Mouse (Mus musculus) NIH3T3 (cell line): ENCODE data around the gene Rtbdn.

ENCODE experiments used
- DNase-seq: peaks from one replicate; pipeline ENCODE4 v3.0.0-alpha.2; 2012; ENCODE audit warnings: low read depth

Gene Rtbdn

GRCm38 (mm10) chr8:84925557-84925956 is 21.2 kb upstream of the Rtbdn start:
- DNase-seq = no peak

- DNase-seq = no peak
These were observed 19.3 kb upstream of the Rtbdn start for GRCm38 (mm10) chr8:84927513-84927912.

- DNase-seq = peak; percentile 91
These were observed 18.1 kb upstream of the Rtbdn start for GRCm38 (mm10) chr8:84928456-84929306.

- DNase-seq = no peak
These were observed 16.2 kb upstream of the Rtbdn start for GRCm38 (mm10) chr8:84930582-84930981.

GRCm38 (mm10) chr8:84933767-84934559 is 12.8 kb upstream of the Rtbdn start:
- DNase-seq = no peak

- DNase-seq = no peak
These were observed 11.9 kb upstream of the Rtbdn start for GRCm38 (mm10) chr8:84934860-84935259.

- no peak for DNase-seq
These were observed 11.3 kb upstream of the Rtbdn start for GRCm38 (mm10) chr8:84935489-84935888.

- no peak for DNase-seq
These were observed 10.5 kb upstream of the Rtbdn start for GRCm38 (mm10) chr8:84936041-84936961.

GRCm38 (mm10) chr8:84936962-84937546 is 9.7 kb upstream of the Rtbdn start, which contains the start of gene Mast1:
TSS of gene Mast1 (minus strand) at chr8:84937359.
- no peak for DNase-seq

GRCm38 (mm10) chr8:84937620-84938485 is 8.9 kb upstream of the Rtbdn start:
- no peak for DNase-seq

GRCm38 (mm10) chr8:84943699-84944098 is 3.1 kb upstream of the Rtbdn start:
- DNase-seq = no peak

GRCm38 (mm10) chr8:84944478-84945160 is 2.2 kb upstream of the Rtbdn start:
- DNase-seq = no peak

- DNase-seq = no peak
These were observed 1.6 kb upstream of the Rtbdn start for GRCm38 (mm10) chr8:84945235-84945632.

- no peak for DNase-seq
These were observed 911 bp upstream of the Rtbdn start for GRCm38 (mm10) chr8:84945633-84946527.

GRCm38 (mm10) chr8:84947241-84947545 is 402 bp downstream of the Rtbdn start:
- peak; percentile 73 for DNase-seq

- DNase-seq = no peak
These were observed 3.0 kb downstream of the Rtbdn start for GRCm38 (mm10) chr8:84949753-84950152.

GRCm38 (mm10) chr8:84952612-84953255 is 5.9 kb downstream of the Rtbdn start:
- DNase-seq = peak; percentile 79

GRCm38 (mm10) chr8:84956768-84957167 is 10.0 kb downstream of the Rtbdn start:
- peak; percentile 94 for DNase-seq

GRCm38 (mm10) chr8:84959811-84960210 is 13.0 kb downstream of the Rtbdn start:
- peak; percentile 86 for DNase-seq
